Mouse (Mus musculus) embryo, embryonic 11.5 days (tissue): ENCODE data around the gene Nol12.

Source experiments
- DNase-seq: peaks from one replicate; pipeline ENCODE4 v3.0.0-alpha.2; 2012; ENCODE audit warnings: low read depth, low spot score

Gene Nol12

DNA sequence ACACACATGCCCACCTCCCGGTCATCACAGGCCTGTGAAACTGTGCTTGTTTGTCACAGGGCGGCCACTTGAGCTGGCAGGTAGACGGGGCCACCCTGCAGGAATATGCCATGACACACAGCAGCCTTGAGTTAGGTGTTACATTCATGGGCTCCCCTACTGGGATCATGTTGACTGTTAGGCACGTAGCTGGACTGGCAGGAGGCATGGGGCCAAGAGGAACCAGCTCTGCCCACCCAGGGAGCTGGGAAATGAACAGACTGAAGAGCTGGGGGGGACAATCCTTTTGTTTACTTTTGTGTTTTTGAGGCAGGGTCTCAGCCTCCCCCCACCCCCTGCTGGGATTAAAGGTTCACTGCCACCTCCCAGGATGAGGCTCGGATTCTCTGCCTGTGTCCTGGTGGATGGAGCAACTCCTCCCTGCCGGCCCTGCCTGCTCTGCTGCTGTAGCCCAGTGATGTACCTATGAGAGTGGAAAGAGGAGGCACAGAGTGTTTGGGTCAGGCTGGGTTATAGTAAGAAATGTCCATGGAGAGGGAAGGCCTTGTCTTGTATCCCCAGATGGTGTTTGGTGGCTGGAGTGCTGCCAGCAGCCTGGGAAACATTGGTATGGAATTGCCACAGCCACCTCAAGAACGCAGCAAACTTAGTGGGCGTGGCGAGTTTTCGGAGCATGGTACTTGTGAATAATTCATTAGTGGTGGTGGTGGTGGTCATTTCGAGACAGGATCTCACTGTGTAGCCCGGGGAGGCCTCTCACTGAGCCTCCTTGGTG lies 18.5 kb upstream of the Nol12 start:
- DNase-seq = no peak

DNA sequence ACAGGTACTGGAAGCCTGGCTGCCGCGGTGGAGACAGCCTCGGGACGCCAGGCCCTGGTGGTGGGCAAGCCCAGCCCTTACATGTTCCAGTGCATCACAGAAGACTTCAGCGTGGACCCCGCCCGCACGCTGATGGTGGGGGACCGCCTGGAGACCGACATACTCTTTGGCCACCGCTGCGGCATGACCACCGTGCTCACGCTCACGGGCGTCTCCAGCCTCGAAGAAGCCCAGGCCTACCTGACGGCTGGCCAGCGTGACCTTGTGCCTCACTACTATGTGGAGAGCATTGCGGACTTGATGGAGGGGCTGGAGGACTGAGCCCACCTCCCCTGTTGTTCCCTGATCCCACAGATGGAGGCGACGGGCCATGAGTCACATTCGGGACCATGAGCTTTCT lies 16.6 kb upstream of the Nol12 start:
- DNase-seq = no peak

DNA sequence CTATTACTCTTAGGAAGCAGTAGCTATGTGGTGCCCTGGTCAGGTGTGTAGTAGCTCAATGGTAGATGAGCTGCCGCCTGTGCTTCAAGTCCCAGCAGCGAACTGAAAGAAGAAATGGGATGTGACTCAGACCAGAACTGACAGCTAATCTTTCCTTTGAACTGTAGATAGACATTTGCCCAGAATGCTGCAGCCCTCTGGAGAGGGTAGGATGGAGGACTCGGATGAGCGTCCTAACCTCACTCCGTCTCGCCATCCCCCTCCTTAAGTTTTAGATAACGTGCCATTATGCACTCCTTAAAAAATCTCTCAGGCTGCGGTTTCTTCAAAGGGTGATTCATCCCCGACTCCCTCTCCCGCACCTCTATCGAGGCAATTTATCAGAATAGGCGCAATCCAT lies 14.8 kb upstream of the Nol12 start:
- DNase-seq = no peak

DNA sequence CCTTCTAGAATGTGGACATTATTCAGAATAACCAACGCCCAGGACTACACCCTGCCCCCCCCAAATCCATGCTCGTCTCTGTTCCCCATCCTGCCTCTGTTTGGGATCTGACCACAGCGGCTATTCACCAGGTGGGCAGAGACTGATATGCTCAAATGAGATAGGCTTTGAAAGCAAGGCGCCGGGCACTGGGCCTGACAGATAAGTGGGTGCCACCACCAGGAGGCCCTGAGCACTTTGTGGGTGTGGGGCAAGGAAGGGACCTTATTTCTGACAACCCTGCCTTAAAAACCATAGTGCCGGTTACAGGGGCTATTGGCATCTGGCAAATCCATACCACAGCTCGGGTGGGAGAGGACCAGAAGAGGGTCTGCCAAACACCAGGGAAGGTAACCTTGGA lies 12.0 kb upstream of the Nol12 start:
- DNase-seq = no peak

DNA sequence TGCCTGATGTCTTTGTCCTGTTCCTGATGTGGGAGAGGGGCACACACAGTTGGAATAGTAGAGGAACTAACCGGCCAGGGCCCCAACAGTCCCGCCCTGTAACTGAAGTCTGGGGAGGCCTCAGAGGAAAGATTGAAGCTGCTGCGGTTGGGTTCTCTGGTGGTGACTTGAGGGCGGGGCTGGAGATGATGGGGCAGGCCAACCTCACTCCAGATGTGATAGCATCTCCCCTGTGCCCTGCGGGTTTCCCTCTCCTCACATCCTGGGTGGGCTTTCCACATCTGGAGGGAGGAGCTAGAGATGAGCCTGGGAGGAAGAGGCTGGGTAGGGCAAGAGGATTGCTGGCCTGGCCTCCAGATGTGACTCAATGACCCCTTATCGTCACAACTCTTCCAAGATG lies 11.1 kb upstream of the Nol12 start:
- DNase-seq = no peak

DNA sequence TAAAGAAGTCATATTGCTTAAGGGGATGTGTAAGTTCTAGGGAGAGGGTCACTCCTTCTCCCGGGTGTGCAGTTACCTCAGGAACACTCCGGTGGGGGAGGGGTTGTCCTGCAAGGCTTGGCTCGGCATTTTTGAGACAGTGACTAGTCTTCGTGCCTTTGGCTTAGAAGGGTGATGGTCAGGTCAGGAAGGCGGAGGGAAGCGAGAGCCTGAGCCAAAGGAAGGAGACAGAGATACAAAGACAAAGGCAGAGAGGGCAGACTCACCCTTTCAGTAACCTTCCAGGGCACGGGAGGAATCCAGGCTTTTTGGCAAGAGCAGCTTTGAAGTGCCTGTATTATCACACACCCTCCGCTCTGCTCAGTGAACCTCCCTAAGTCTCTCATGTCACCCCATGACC lies 9.6 kb upstream of the Nol12 start:
- DNase-seq = no peak

DNA sequence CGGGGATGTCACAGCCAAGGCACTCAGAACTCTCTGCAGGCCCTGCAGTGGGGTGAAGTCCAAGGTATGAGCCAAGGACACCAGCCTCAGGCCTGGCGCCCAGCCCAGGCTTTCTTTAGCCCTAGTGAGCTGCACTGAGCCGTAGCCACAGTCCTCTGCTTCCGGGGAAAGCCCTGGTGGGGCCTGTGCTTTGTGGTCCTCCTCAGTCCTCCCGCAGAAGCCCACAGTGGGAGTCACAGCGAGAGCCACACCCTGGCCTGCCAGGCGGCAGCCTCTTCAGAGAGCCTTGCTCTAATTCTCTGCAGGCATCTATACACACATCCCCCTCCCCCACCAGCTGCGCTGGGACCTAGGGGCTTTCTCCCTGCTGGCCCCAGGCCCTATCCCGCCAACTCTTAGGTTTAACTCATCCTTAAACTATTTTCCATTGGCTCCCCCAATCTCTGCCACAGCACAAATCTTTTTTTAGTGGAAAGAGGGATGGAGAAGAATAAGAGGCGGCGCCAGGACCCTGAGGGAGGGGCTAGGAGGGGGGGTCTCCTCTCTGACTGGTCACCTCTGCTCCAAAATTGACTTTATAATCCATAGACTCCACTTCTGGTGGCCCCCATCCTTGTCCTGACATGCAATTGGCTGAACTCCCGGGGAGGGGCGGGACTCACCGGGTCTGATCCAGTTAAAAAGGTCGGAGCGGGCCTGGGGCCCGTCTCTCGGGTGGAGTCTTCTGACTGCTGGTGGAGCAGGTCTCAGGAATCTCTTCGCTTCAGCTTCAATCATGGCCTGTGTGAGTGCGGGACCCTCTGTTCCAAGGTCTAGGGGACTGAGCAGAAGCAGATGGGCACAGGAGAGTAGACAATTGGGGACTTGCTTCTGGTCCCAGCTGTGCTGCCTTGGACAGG lies 8.5 kb upstream of the Nol12 start, which contains the start of gene Lgals1:
Lgals1 (plus strand) TSS at position 705 of the 899 bp plus-strand sequence.
- peak; percentile 78 for DNase-seq

DNA sequence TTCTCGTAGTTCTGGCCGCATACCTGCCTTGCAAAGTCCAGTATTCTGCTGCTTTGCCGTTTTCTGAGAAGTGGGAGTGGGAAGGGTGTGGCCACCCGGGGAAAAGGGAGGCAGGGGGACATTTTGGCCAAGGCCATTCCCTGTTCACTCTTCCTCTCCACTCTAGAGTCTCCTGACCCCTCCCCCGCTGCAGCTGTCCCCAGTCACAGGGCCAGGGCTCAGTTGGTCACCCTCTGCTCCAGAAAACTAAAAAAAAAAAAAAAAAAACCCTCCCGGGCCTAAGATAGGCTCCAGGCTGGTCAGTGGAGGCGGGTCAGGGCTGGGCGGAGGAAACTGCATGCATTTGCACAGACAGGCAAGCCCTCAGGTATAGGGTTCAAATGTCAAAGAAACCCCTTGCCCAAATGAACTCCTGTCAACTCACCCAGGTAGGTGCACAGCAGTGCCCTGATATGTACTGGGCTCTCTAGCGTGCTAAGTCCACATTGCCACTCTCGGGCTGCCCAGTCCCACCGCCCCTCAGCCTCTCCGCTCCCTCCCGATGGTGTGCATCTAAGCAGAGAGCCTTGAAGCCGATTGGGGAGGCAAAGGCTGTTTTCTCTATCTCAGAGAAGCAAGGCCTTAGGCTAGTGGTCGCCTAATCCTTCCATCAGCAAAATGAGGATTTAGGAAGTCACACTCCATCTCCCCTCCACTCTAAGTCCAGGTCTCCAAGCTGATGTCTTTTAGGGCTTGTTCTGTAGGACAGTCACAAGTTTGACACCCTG lies 7.5 kb upstream of the Nol12 start:
- DNase-seq = no peak

DNA sequence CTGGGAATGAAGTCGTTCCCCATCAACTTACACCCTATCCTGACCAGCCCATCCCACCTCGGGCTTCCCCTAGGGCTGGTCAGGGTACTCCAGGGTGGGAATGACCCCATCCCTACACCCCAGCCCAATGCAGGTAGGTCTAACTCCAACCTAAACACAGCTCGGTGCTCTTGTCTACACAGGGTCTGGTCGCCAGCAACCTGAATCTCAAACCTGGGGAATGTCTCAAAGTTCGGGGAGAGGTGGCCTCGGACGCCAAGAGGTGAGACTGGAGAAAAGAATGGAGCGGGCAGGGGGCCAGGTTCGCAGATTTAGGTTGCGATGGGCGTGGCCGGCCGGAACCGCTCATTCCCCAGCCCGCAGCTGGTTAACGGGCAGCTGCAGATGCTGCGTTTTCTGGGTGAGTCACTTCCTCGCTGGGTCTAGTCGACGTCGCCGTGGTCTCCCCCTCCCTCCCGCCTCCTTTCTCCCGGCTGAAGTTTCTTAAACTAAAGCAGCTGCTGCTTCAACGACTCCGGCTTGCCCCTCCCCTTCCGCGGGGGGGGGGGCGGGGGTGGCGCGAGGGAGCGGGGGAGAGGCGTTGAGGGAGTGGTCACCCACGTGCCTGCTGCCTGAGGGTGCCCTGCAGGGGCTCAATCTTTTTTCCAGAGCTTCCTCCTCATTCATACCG lies 6.8 kb upstream of the Nol12 start:
- DNase-seq = no peak

DNA sequence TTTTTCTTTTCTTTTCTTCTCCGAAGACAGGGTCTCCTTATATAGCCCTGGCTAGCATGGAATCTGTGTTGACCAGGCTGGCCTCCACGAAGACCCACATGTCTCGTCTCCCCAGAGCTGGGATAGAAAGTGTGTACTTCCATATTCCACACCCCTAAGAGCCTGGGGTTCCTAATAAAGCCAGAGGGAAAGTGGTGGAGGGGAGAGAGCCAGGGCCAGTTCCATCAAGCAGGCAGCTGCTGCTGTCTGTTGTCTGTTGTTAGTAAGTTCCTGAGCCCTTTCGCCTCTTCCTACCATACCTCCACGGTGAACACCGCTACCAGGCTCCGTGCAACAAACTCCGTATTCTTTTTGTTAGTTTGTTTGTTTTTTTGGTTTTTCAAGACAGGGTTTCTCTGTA lies 6.2 kb upstream of the Nol12 start:
- no peak for DNase-seq

DNA sequence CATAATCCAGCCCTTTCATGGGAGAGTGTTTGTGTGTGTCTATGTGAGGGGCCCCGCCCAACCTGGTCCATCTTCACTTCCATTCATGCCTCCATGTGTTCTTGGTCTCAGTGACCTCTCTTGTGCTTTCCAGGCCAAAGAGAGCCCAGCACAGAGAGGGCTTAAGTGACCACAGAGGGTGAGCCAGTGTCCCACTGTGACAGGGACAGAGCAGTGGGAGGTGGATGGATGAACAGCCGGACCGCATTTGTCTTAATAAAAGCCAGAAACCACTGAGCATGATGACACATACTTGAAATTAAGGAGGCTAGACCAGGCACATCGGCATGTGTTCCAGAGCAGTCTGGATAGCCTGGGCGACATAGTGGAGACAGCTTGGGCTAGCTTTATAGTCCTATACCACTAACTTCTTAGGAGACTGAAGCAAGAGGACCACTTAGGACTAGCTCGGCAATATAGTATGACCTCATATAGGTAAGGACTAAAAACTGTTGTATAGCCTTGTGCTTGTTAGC lies 4.5 kb upstream of the Nol12 start:
- no peak for DNase-seq

DNA sequence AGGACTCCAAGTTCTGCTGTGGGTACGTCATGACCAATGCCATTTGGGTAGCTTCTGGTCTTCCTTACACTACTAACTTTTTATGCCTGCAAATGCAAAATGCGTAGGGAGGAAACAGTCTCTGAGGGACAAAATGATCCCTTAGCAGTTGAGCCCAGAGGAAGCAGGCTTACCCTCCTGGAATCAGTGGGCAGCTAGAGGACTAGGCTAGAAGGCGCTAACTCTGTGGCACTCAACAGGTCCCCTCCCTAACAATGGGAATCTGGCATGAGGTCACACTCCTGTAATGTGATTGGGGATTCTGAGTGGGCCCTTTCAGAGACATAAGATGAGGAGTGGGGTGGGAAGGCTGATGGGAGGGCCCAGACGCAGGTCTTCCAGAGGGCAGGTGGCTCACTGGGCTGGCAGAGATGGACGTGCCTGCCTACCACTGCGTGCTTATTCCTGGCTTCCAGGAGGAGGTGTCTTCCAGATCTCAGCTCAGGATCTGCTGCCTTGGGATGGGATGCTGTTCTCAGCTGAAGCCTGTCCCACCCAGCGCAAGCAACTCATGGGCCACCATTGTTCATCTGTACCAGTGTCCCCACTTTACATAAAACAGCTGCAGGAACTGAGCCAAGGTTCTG lies 3.8 kb upstream of the Nol12 start:
- no peak for DNase-seq

DNA sequence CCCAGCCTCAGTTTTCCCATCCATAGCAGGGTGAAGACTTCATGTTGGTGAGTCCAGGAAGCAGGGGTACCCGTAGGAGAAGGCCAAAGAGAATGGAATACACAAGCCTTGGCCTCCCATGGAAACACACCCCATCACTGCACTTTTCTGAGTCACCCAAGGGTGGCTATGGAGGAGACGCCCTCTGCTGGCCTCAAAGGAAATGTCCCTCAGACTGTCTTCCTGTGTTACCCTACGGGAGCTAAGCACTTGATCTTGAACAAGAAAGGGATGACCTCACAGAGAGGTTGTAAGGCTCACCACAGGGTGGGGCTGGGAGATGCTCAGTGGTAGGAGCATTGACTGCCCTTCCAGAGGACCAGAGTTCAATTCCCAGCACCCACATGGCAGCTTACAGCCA lies 3.2 kb upstream of the Nol12 start:
- no peak for DNase-seq

DNA sequence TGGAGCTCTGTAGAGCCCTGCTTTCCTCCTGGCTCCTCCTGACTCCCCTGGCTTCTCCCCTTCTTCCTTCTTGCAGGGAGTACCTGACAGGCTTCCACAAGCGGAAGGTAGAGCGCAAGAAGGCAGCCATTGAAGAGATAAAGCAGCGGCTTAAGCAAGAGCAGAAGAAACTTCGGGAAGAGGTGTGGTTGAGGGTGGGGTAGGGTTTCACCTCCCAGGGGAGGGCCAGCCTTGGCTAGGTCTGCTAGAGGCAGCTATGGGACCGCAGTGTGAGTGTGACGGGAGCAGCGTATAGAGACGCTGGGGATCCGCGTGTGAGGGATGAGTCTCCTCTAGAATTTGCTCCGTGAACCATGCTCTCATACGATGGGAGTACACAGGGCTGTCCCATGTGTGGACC lies 1.7 kb downstream of the Nol12 start:
- DNase-seq = no peak

DNA sequence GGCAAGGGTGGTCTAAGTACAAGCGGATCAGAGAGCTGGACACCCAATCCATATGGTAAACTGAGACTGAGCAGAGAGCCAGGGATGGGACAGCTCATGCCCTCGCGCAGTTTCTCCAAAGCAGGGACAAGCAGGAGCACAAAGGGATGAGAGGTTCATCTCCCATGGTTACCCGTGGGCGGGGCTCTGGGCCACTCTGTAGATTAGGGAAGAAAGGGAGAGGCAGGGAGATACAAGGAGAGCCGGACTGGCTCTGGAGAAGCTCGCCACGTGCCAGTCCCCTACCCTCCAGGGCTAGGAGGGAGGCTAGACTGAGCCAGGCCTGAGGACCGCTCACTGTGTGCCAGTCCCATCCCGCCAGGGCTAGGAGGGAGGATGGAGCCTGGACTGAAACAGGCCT lies 2.6 kb downstream of the Nol12 start:
- DNase-seq = no peak

DNA sequence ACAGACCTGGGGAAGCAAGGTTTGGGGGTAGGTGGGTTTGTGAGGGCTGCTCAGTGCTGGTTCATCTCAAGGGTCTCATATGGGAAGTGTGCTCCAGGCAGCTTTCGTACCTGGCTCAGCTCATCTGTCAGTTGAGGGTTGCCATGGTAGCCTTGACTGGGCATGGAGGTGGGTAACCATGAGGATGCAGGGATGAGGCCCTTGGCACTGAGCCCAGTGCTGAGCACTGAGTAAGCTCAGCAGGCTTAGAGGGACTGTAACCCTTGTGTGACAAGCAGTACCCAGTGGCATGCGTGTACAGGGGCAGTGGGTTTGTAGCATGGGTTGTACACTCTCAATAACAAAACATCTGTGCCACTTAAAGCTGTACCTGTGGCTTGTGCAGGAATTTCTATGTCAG lies 3.2 kb downstream of the Nol12 start:
- no peak for DNase-seq

DNA sequence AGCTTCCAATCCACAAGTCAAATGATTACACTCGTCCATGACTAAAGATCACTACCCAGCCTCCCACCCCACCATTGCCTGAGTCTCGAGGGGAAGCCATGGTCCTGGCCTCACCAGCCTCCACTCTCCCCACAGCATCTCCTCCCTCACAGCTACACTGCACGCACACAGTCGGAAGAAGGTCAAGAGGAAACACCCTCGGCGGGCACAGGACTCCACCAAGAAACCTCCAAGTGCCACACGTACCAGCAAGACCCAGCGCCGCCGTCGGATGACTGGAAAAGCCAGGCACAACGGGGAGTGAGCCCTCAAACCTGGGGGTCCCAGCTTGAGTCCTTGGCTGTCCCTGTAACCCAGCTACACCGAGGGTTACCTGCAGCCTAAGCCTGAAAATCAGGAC lies 5.6 kb downstream of the Nol12 start:
- no peak for DNase-seq

DNA sequence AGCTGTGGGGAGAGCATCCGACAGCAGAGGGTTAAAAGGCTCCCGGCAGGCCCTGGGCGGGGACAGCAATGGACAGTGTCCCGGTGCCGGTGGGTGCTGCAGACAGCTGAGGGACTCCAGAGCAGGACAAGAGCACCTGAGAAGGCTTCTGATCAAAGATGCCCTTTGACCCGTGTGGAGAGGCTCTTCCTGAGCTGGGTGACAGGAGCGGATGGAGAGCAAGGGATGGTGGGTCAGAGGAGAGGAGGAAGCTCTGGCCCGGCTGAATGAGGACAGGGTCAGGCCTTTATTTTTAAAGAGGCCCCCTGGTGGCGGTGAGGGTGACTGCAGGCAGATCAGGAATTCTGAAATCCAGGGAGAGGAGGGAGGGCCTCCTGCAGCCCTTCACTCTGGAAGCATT lies 7.9 kb downstream of the Nol12 start:
- DNase-seq = peak; percentile 63

DNA sequence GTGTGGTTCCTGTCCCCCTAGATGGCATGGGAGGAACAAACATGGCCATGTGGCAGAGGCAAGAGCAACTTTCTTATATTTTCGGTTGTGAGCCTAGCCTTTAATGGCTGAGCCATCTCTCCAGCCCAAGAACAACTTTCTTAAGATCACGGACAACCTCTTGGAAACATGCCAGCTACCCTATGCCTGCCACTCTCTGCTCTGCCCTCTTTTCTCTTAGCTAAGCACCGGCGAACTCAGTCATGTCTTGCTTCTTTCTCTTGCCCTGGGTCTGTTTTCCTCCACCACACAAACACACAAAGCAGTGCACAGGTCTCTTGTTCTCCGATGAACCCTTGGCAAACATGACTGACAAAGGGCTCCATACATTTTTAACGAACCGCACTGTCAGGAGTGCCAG lies 11.5 kb downstream of the Nol12 start:
- no peak for DNase-seq

DNA sequence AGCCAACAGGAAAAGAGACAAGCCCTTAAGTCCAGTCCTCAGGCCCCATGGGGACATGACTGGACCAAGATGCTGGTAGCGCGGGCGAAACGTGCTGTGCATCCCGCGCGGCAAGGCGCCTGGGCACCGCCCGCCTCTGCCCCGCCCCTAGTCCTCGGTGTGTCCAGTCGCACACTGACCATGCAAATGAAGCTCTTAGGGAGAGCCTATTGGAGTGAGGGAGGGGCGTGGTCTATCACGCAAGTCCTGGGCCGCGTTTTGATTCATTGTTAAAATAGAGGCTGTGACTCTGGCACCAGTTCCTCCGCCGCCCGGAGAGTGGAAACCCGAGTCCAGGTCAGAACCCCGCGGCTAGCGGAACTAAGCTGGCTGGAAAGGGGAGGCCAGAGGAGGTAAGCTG lies 12.9 kb downstream of the Nol12 start, which contains the start of gene Triobp:
Triobp (plus strand) TSS at position 68 of the 400 bp plus-strand sequence.
- DNase-seq = peak; percentile 81
